Mouse (Mus musculus): ENCODE data around the gene Rassf4.

GRCm38 (mm10) chr6:116607230-116607629, 66.5 kb downstream of the Rassf4 start:
- no peak for TF ChIP-seq EP300 (IDR thresholded peaks at IDR 0.05; ENCODE audit: insufficient read depth, low read depth, low read length)
- TF ChIP-seq POLR2A (IDR thresholded peaks at IDR 0.05; ENCODE audit: insufficient read depth, low read depth, low read length): no peak

All from heart, adult 2 months (tissue).